Mouse (Mus musculus) heart, embryonic 13.5 days (tissue): ENCODE measurements around the gene Ace. TPM values are rescaled to one million over a fixed set of nuclear protein-coding genes. Genes with fewer than 3 reads are reported as not detected.
A peak's percentile ranks its signal among the peaks of the same experiment; 100 is the strongest.

ENCODE experiments used
- ATAC-seq: fragments of 200-750 bp; cut with Nextera tagmentation; 2 replicates; pipeline ENCODE4 v1.8.0; 2017; ENCODE audit warnings: moderate TSS enrichment; ENCODE audit not compliant: insufficient number of reproducible peaks, low FRiP score, low TSS enrichment; ENCODE audit errors: extremely low read depth
- H3K27ac ChIP-seq: fragments of 300-500 bp; sonication (generic); replicated peaks from 2 replicates; pipeline ENCODE4 v1.5.1; 2015; ENCODE audit warnings: moderate library complexity, mild to moderate bottlenecking, inconsistent platforms
- H3K27me3 ChIP-seq: fragments of 300-500 bp; sonication (generic); replicated peaks from 2 replicates; pipeline ENCODE4 v1.6.1; 2015; ENCODE audit warnings: mild to moderate bottlenecking, inconsistent platforms
- H3K36me3 ChIP-seq: fragments of 300-500 bp; sonication (generic); 2 replicates; pipeline ENCODE4 v1.6.1; 2015; ENCODE audit warnings: mild to moderate bottlenecking, inconsistent platforms
- H3K4me1 ChIP-seq: fragments of 300-500 bp; sonication (generic); 2 replicates; pipeline ENCODE4 v1.6.1; 2015; ENCODE audit warnings: inconsistent platforms
- H3K4me2 ChIP-seq: fragments of 300-500 bp; sonication (generic); 2 replicates; pipeline ENCODE4 v1.6.1; 2015; ENCODE audit warnings: inconsistent platforms, mild to moderate bottlenecking, moderate library complexity
- H3K4me3 ChIP-seq: fragments of 300-500 bp; sonication (generic); 2 replicates; pipeline ENCODE4 v1.5.1; 2015; ENCODE audit warnings: moderate library complexity, mild to moderate bottlenecking, inconsistent platforms
- H3K9ac ChIP-seq: fragments of 300-500 bp; sonication (generic); 2 replicates; pipeline ENCODE4 v1.6.1; 2015; ENCODE audit warnings: inconsistent platforms, mild to moderate bottlenecking, moderate library complexity
- H3K9me3 ChIP-seq: fragments of 300-500 bp; sonication (generic); 2 replicates; pipeline ENCODE4 v1.6.1; 2016; ENCODE audit warnings: inconsistent platforms
- WGBS: fragments of 180-500 bp; shearing (Covaris S2); methylation state at CpG from one replicate; pipeline ENCODE4 v1.1.7; 2015; ENCODE audit warnings: mixed read lengths; 5-methylcytosine and 5-hydroxymethylcytosine counted together
- polyA plus RNA-seq: library from polyadenylated mRNA; unstranded; fragments of >200 nt; fragmentation: Nextera tagmentation; extraction: Ambion mirVana; gene quantifications from 2 replicates; pipeline ENCODE4 v1.2.1, GENCODE M21; 2015

Ace gene
- 0.96 and 1.1 TPM in 2 replicates for polyA plus RNA-seq

DNA sequence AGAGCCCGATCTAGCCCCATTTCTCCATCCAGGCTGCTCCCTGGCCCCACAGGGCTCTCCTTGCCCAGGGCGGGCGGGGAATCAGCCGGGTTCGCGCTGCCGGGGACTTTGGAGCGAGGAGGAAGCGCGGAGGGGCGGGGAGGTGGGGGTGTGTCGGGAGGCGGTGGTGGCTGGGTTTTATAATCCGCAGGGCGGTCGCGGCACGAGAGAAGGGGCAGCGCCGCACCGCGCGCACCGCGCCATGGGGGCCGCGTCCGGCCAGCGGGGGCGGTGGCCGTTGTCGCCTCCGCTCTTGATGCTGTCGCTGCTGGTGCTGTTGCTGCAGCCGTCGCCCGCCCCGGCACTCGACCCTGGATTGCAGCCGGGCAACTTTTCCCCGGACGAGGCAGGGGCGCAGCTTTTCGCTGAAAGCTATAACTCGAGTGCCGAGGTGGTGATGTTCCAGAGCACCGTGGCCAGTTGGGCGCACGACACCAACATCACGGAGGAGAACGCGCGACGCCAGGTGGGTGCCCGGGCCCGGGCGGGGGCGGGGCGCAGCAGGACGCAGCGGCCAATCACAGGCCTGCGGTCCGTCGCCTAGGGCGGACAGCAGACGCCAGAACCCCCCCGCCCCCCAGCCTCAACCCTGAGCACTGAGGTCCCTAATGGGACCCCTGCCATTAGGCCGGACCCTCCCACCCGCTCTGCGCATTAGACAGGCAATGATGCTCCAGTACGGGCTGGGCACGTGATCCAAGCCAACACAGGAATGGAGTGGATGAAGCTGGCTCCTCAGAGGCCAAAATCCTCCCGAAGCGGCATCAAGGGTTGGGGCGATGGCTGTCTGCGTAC is at the start of gene Ace:
Ace (plus strand) TSS at position 205 of the 834 bp plus-strand sequence.
- Histone ChIP-seq H3K36me3 (no peaks in the 10 kb centered on the region), H3K4me2 (peak within 1 kb of the TSS; percentile 97), H3K9me3 (no peaks in the 10 kb centered on the region), H3K9ac (peak within 1 kb of the TSS; percentile 79), H3K4me3 (peak within 1 kb of the TSS; percentile 65), H3K27me3 (peaks cover 77% of the 10 kb centered on the region), H3K4me1 (peaks cover 12% of the 10 kb centered on the region), H3K27ac (no peak within 1 kb of the TSS)
- no peak; the same call in 1 of the 2 replicates for ATAC-seq
- WGBS = under 1% methylated on average over 58 of the region's 76 CpGs

- ATAC-seq = no peak
- peaks cover 6% of the 10 kb centered on the region; the same call in 1 of the 2 replicates for H3K4me1 ChIP-seq
- no peak overlapping the region for H3K4me3 ChIP-seq
- peaks cover 90% of the 10 kb centered on the region for H3K36me3 ChIP-seq
- H3K9ac ChIP-seq = no peak overlapping the region
- H3K9me3 ChIP-seq = no peaks in the 10 kb centered on the region
- H3K27me3 ChIP-seq = no peaks in the 10 kb centered on the region
- H3K4me2 ChIP-seq = no peak overlapping the region
- 75% methylated on average over 3 of the region's 3 CpGs for WGBS
- no peak overlapping the region for H3K27ac ChIP-seq
These were observed 47.5 kb upstream of the Ace start for GRCm38 (mm10) chr11:105920098-105920785.

- H3K9me3 ChIP-seq = no peaks in the 10 kb centered on the region
- peaks cover 90% of the 10 kb centered on the region for H3K36me3 ChIP-seq
- no peak overlapping the region for H3K4me3 ChIP-seq
- no peak overlapping the region for H3K27ac ChIP-seq
- peaks cover 6% of the 10 kb centered on the region; the same call in 1 of the 2 replicates for H3K4me1 ChIP-seq
- 86% methylated on average over 2 of the region's 2 CpGs for WGBS
- no peak overlapping the region for H3K4me2 ChIP-seq
- no peak overlapping the region for H3K9ac ChIP-seq
- no peaks in the 10 kb centered on the region for H3K27me3 ChIP-seq
- ATAC-seq = no peak
These were observed 46.9 kb upstream of the Ace start for GRCm38 (mm10) chr11:105920836-105921235.

GRCm38 (mm10) chr11:105921275-105921674 is 46.5 kb upstream of the Ace start:
- H3K9me3 ChIP-seq = no peaks in the 10 kb centered on the region
- ATAC-seq = no peak
- H3K9ac ChIP-seq = no peak overlapping the region
- WGBS = 70% methylated on average over 5 of the region's 5 CpGs
- H3K4me1 ChIP-seq = peaks cover 6% of the 10 kb centered on the region; the same call in 1 of the 2 replicates
- H3K4me3 ChIP-seq = no peak overlapping the region
- H3K36me3 ChIP-seq = peaks cover 88% of the 10 kb centered on the region
- H3K27me3 ChIP-seq = no peaks in the 10 kb centered on the region
- no peak overlapping the region for H3K27ac ChIP-seq
- H3K4me2 ChIP-seq = no peak overlapping the region

DNA sequence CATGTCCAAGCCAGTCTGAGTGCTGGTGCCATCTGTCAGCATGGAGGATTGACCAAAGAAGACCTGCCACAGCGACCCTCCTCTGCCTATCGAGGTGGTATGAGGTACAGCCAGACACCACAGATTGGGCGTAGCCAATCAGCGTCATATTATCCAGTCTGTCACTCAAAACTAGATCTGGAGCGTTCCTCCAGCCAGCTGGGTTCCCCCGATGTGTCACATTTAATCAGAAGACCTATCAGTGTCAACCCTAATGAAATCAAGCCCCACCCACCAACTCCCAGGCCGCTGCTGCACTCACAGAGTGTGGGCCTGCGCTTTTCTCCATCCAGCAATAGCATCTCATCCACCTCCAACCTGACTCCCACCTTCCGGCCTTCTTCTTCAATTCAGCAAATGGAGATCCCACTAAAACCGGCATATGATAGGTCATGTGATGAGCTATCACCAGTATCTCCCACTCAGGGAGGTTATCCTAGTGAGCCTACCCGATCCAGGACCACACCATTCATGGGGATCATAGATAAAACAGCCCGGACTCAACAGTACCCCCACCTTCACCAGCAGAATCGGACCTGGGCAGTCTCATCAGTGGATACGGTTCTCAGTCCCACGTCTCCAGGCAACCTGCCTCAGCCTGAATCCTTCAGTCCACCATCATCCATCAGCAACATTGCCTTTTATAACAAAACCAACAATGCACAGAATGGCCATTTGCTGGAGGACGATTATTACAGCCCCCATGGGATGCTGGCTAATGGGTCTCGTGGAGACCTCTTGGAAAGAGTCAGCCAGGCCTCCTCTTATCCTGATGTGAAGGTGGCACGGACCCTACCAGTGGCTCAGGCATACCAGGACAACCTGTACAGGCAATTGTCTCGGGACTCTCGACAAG is 44.7 kb upstream of the Ace start:
- 86% methylated on average over 20 of the region's 20 CpGs for WGBS
- peaks cover 78% of the 10 kb centered on the region for H3K36me3 ChIP-seq
- H3K27me3 ChIP-seq = no peaks in the 10 kb centered on the region
- ATAC-seq = no peak
- no peaks in the 10 kb centered on the region for H3K4me1 ChIP-seq
- H3K4me3 ChIP-seq = no peak overlapping the region
- no peaks in the 10 kb centered on the region for H3K9me3 ChIP-seq
- H3K9ac ChIP-seq = no peak overlapping the region
- H3K4me2 ChIP-seq = no peak overlapping the region
- no peak overlapping the region for H3K27ac ChIP-seq

DNA sequence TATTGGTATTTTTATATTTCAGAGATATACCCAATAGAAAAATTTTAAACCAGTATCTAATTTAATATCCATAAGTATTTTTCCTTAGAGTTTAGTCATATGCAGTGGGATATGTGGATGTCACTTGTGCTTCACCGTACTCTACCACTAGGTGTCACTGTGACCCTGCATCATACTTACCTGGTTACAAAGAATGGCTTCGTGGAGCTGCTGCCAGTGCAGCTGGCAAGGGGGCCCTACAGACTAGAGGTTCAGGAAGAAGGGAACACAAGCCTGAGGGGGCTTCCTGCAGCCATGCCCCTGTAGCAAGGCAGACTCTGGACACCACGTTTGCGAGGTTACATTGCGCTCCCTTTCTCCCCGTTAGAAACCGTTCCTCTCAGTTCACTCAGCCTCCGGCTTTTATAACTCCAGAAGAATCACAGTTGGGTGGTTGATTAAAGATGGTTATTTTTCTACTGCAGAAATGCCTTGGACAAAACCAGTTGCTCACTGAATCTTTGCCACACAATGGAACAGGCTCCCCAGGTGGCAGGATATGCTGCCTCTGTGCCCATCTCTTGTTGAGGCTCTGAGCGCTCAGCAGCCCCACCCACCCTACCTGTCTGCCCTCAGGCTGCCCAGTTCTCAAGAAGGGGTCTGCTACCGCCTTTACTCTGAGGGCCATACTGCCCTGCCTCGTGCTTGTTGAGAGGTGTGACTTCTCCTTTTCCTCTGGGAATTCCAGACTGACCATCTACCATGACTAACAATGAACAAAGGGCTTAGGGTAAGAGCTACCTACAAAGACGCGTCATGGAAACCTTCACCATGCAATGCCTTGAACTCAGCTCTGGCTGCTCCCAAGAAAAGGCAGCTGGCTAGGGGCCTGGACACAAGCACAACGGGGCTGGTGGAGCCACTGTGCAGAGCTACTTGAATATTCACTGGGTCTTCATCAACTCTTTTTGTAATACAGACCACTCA is 40.4 kb upstream of the Ace start:
- Histone ChIP-seq H3K4me1 (no peaks in the 10 kb centered on the region), H3K36me3 (peaks cover 41% of the 10 kb centered on the region), H3K9me3 (no peaks in the 10 kb centered on the region), H3K27ac (no peak overlapping the region), H3K27me3 (peaks cover 4% of the 10 kb centered on the region; the same call in 1 of the 2 replicates), H3K9ac (no peak overlapping the region), H3K4me2 (no peak overlapping the region), H3K4me3 (no peak overlapping the region)
- ATAC-seq = no peak
- 60% methylated on average over 14 of the region's 14 CpGs for WGBS

GRCm38 (mm10) chr11:105928171-105928570 is 39.6 kb upstream of the Ace start:
- no peak for ATAC-seq
- WGBS = 70% methylated on average over 5 of the region's 5 CpGs

DNA sequence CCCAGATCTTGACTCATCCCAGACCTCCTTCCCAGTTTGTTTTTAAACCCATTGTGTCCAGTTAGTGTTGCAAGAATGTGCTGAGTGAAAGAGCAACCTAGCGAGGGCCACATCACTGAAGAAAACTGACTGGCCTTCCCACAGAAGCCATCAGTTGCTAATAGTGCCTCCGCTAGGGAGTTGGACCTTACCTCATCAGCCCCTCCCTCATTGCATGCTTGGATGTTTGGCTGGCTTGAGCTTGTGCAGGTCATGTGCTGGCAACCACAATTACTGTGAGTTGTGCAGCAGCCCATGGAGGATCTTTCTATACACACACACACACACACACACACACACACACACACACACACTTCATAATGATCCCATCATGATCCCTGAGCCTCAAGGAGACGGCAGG is 36.4 kb upstream of the Ace start:
- 86% methylated on average over 3 of the region's 3 CpGs for WGBS
- Histone ChIP-seq H3K27me3 (peaks cover 21% of the 10 kb centered on the region), H3K4me2 (no peak overlapping the region)

More at GRCm38 (mm10) chr11:105928171-105928570, 39.6 kb upstream of the Ace start:
- no peak overlapping the region for H3K27ac ChIP-seq
- H3K4me3 ChIP-seq = no peak overlapping the region
- H3K9ac ChIP-seq = no peak overlapping the region
- H3K36me3 ChIP-seq = peaks cover 33% of the 10 kb centered on the region
- H3K4me1 ChIP-seq = no peaks in the 10 kb centered on the region
- H3K27me3 ChIP-seq = peaks cover 8% of the 10 kb centered on the region; the same call in 1 of the 2 replicates
- no peak overlapping the region for H3K4me2 ChIP-seq
- no peaks in the 10 kb centered on the region for H3K9me3 ChIP-seq

GRCm38 (mm10) chr11:105933746-105934145 is 34.0 kb upstream of the Ace start:
- ATAC-seq = no peak

More for the DNA sequence above, 36.4 kb upstream of the Ace start:
- ATAC-seq = no peak
- Histone ChIP-seq H3K27ac (no peak overlapping the region), H3K9me3 (no peaks in the 10 kb centered on the region), H3K9ac (no peak overlapping the region), H3K4me1 (no peaks in the 10 kb centered on the region), H3K36me3 (peaks cover 9% of the 10 kb centered on the region), H3K4me3 (no peak overlapping the region)

DNA sequence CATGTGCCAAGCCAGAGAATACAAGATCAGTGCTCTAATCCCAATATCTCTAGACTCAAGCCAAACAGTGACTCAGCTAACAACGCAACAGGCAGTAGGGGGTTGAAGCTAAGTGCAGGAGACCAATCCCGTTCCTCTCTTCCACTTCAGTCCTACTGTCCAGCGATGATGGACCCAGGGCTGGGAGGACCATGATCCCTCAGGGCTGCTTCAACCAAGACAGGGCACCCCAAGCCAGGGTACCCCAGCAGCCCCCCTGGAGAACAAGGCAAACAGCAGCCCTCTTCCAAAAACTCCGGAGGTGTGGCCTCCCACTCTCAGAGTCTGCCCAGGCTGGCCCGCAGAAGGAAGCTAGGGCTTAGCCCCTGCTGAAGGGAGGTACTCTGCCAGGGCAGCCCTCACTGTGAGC is 33.4 kb upstream of the Ace start:
- Histone ChIP-seq H3K9ac (no peak overlapping the region), H3K27me3 (peaks cover 43% of the 10 kb centered on the region), H3K4me2 (no peak overlapping the region), H3K36me3 (no peaks in the 10 kb centered on the region), H3K27ac (no peak overlapping the region), H3K4me1 (no peaks in the 10 kb centered on the region), H3K4me3 (no peak overlapping the region), H3K9me3 (no peaks in the 10 kb centered on the region)
- 50% methylated on average over 5 of the region's 5 CpGs for WGBS
- no peak for ATAC-seq

More at GRCm38 (mm10) chr11:105933746-105934145, 34.0 kb upstream of the Ace start:
- 77% methylated on average over 8 of the region's 8 CpGs for WGBS
- no peaks in the 10 kb centered on the region for H3K4me1 ChIP-seq
- H3K9ac ChIP-seq = no peak overlapping the region
- H3K27ac ChIP-seq = no peak overlapping the region
- peaks cover 39% of the 10 kb centered on the region for H3K27me3 ChIP-seq
- no peak overlapping the region for H3K4me2 ChIP-seq
- no peaks in the 10 kb centered on the region for H3K9me3 ChIP-seq
- H3K36me3 ChIP-seq = no peaks in the 10 kb centered on the region
- H3K4me3 ChIP-seq = no peak overlapping the region
